Mouse (Mus musculus): Measurements from ENCODE around the gene Phospho1.

GRCm38 (mm10) chr11:95789451-95789891 is 34.8 kb upstream of the Phospho1 start:
- TF ChIP-seq POLR2A (IDR thresholded peaks at IDR 0.05; ENCODE audit: insufficient read depth, low read depth, low read length) (no peak), CTCF (IDR thresholded peaks at IDR 0.05; ENCODE audit: insufficient read depth, low read depth, low read length) (no peak)

All from olfactory bulb, adult 2 months (tissue).